Mouse (Mus musculus) ovary, postnatal 14 days (tissue): ENCODE results near the gene Cnnm3.
"Not testable (repeated sequence)": the region's sequence is repeated elsewhere in the genome, so short reads cannot be mapped to it uniquely, and the experiment has no call there.

Experiments
- DNase-seq: peaks from one replicate; pipeline ENCODE4 v3.0.0; 2022; ENCODE audit warnings: low spot score

Cnnm3 gene

GRCm38 (mm10) chr1:36536783-36537182 lies 25.1 kb downstream of the Cnnm3 start, which contains the start of gene Ankrd23:
Gene Ankrd23 (minus strand): TSS chr1:36536883.
- DNase-seq = not testable (repeated sequence)

GRCm38 (mm10) chr1:36538727-36539126 lies 27.1 kb downstream of the Cnnm3 start:
- no peak for DNase-seq

DNA sequence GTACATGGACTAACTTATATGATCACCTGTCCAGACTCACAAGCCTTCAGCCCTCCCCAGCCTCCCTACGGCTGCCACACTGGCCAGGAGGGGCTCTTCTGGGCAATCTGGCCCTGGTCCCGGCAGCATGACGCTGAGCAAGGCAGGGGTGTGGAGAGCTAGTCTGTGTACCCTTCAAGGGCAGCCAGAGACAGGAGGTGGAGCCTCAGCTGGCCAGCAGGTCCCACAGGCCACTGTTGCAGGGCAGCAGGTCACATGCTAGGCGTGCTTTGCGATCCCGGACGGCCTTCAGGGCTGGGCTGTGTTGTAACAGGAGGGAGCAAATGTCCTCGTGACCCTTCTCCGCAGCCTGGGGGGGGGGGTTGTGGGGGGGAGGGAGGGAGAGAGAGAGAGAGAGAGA lies 27.5 kb downstream of the Cnnm3 start, which contains the start of gene Gm42417:
Gene Gm42417 (minus strand): TSS at position 244 of the 400 bp plus-strand sequence.
- no peak for DNase-seq

- no peak for DNase-seq
Measured at GRCm38 (mm10) chr1:36540132-36540531, 28.5 kb downstream of the Cnnm3 start.

- DNase-seq = no peak
Measured at GRCm38 (mm10) chr1:36540807-36541206, 29.1 kb downstream of the Cnnm3 start.

DNA sequence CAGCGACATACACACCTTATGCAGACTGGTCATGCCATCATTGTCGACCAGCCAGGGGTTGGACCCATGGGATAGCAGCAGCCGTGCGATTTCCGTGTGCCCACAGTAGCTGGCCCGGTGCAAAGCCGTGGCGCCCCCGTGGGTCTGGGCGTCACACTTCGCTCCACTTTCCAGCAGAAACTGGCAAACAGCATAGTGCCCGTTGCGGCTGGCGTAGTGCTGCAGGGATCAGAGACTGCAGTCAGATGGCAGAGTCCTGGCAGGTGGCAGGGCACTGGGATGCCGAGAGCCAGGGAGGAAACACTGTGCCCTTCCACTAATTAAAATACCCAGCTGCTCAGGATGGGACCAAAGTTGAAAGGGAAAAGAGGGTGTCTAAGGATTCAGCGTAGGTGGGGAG lies 30.2 kb downstream of the Cnnm3 start:
- DNase-seq = no peak

GRCm38 (mm10) chr1:36542925-36543324 lies 31.3 kb downstream of the Cnnm3 start:
- DNase-seq = no peak

DNA sequence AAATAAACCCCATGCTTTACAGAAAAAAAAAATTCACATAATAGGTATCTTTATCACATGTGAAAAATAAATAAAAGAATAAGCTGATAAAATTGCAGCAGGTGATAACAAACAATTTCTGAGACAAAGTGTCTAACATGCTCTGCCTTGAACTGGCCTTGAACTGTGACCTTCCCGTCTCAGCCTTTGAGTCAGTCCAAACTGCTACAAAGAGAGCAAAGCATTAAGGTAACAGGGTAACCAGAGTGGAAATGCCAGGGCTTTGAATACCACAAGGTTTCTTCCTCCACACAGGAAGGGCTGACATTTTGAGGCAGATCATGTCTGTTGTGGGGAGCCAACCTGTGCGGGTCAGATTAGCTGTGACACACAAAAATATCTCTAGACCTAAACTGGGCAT lies 33.7 kb downstream of the Cnnm3 start:
- DNase-seq = no peak

GRCm38 (mm10) chr1:36545845-36546600 lies 34.4 kb downstream of the Cnnm3 start:
- no peak for DNase-seq

DNA sequence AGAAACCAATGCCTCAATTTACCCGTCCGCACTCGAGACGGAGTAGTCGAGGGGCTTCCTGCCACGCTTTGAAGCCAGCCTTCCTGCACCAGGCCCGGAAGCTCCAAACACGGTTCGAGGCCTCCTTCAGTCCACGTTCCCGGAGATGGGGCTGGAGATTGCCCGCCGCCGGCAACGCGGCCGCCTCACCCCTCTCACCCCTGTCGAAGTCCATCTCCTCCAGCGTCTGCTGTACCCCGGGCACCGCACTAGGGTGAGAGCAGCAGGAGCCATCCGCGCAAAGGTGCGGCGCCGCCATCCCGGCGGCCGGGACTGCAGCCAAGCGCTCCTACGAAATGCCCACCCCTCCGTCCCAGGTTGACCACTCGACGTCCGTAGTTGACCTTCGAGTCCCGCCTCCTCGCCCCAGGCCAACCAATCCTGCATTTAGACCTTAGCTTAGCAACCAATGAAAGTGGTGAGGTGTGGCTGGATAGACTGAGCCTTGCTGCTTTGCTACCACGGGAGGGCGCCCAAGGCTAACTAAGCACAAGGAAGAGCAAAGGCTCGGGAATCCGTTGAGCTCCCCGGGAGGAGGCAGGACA lies 35.3 kb downstream of the Cnnm3 start, which contains the start of gene Ankrd39:
Gene Ankrd39 (minus strand): TSS at position 558 of the 584 bp plus-strand sequence.
- DNase-seq = peak; percentile 91

GRCm38 (mm10) chr1:36547981-36548598 lies 36.4 kb downstream of the Cnnm3 start:
- peak; percentile 61 for DNase-seq

DNA sequence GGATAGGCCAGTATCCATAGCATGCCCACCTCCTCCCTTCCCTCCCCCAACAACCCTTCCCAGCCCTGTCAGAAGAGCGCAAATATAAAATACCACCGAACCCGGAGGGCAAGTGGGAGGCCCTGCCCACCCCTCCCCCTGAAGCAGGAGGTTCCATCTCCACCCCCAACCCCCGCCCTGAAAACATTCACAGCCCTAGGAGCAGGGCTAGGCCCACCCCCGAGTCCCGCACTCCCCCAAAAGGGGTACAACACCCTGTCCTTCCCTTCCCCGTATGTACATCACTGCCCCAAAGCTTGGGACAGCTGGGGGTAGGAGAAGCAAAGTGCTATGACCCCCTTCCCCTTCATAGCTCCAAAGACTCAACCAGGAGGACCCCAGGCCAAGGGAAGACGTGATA lies 37.1 kb downstream of the Cnnm3 start:
- DNase-seq = no peak

DNA sequence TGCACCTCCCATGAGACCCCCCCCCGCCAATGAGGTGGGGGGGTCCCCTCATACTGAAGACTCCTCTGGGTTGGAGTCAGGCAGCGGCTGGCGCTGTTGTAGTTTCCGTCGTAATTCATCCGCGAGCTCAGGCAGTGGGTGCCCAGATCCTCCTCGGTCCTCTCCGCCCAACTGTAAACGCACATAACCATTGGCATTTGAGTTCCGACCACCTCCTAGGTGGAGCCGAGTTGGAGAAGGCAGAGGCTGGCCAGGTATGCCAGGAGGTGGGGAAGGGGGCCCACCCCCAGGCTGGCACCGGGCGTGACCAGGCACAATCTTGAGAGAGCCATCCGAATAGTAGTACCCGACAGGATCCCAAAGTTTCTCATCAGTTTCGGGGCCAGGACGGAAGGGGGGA lies 37.8 kb downstream of the Cnnm3 start:
- no peak for DNase-seq

- no peak for DNase-seq
Measured at GRCm38 (mm10) chr1:36550075-36550863, 38.6 kb downstream of the Cnnm3 start.

DNA sequence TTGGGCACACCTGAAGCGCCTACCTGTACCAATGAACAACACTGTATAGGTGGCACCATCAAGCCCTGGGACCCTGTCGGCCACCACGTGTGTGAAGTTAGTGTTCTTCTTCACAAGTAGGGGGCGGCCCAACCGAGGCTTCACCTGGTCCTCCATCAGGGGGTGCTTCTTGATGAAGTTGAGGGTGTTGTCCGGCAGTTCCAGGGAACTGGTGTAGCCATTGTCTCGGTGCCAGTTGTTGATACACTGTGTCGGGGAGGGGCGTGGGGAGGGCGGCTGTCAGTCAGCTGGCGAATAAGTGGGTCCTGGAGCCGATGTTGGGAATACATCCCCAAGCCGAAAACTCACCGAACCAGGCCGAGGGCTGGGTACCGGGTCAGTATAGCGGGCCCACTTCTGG lies 40.2 kb downstream of the Cnnm3 start:
- DNase-seq = no peak

GRCm38 (mm10) chr1:36552506-36552905 lies 40.8 kb downstream of the Cnnm3 start:
- no peak for DNase-seq

GRCm38 (mm10) chr1:36554633-36555399 lies 43.1 kb downstream of the Cnnm3 start:
- DNase-seq = no peak

GRCm38 (mm10) chr1:36555798-36556395 lies 44.2 kb downstream of the Cnnm3 start:
- DNase-seq = no peak

GRCm38 (mm10) chr1:36556553-36557456 lies 45.1 kb downstream of the Cnnm3 start:
- DNase-seq = peak; percentile 95

GRCm38 (mm10) chr1:36557457-36558011 lies 45.9 kb downstream of the Cnnm3 start:
- peak; percentile 82 for DNase-seq
